Mouse (Mus musculus): Measurements from ENCODE around the gene Mtnr1b.

GRCm38 (mm10) chr9:15874506-15875160 lies at the start of gene Mtnr1b:
- TF ChIP-seq CTCF (conservative IDR thresholded peaks at IDR 0.05; ENCODE audit: low read length) (no peak), POU5F1 (IDR thresholded peaks at IDR 0.05; ENCODE audit: borderline replicate concordance, low read length) (no peak), NANOG (IDR thresholded peaks at IDR 0.05; ENCODE audit: borderline replicate concordance, low read length) (no peak)

All from E14TG2a.4 (cell line).